In the genomic region with DNA sequence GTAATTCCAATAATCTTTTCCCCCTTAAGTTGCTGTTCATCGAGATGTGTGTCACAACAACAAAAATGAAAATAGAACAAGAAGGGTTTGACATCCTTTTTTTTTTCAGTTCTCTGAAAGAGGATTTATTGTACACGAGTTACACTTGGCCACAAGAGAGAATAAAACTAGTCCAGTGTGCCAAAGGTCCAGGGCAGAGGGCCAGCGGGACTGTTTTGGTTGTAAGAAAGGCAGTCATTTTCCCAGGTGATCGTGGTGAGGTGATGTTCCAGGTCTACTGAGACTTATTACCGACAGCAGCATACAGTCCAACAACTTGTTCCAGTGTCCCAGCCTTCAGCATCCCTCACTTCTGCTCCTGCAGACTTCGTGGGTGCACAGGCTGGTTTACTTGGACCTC, we compare ENCODE assay signal across 22 mouse cellular contexts.
"Had no signal": no experiment of that assay in that cellular context is flagged by ENCODE, and none has a peak within 500 bp of the region (broad histone marks: within the 10 kb centered on the region; RNA-seq: fewer than 3 reads in every experiment).

No protein-coding gene starts in this region.

- H3K4me2 ChIP-seq: heart, embryonic 11.5 days; heart, embryonic 13.5 days; heart, embryonic 15.5 days; hindbrain, embryonic 13.5 days; hindbrain, embryonic 15.5 days; limb, embryonic 12.5 days; liver, embryonic 11.5 days had no signal

- H3K27ac ChIP-seq: heart, adult 2 months; heart, embryonic 13.5 days; heart, embryonic 15.5 days; hindbrain, embryonic 13.5 days; hindbrain, embryonic 15.5 days; hindbrain, postnatal 0 days; limb, embryonic 10.5 days; limb, embryonic 12.5 days; liver, embryonic 14.5 days had no signal

- H3K27me3 ChIP-seq: heart, embryonic 15.5 days; hindbrain, embryonic 13.5 days; hindbrain, embryonic 15.5 days; limb, embryonic 12.5 days had no signal

- H3K4me3 ChIP-seq: heart, adult 2 months; heart, embryonic 13.5 days; heart, embryonic 15.5 days; hindbrain, embryonic 13.5 days; hindbrain, embryonic 15.5 days; limb, embryonic 10.5 days; limb, embryonic 12.5 days had no signal

- ATAC-seq: hindbrain, postnatal 0 days; intestine, embryonic 16.5 days had no signal

- DNase-seq: gastrocnemius, postnatal 14 days; gastrocnemius, postnatal 36 days; heart, adult 11 months; heart, adult 2 months; heart, postnatal 14 days; heart, postnatal 36 days; kidney, postnatal 14 days; layer of hippocampus, adult 9-11 months; layer of hippocampus, postnatal 36 days; liver; lung, adult 18-20 months had no signal

- H3K36me3 ChIP-seq: heart, embryonic 13.5 days; heart, embryonic 15.5 days; hindbrain, embryonic 13.5 days; hindbrain, embryonic 15.5 days; limb, embryonic 10.5 days; limb, embryonic 12.5 days had no signal

- H3K9me3 ChIP-seq: heart, embryonic 13.5 days; heart, embryonic 15.5 days; hindbrain, embryonic 13.5 days; hindbrain, embryonic 15.5 days; limb, embryonic 10.5 days; limb, embryonic 12.5 days had no signal

- H3K9ac ChIP-seq: heart, embryonic 13.5 days; heart, embryonic 15.5 days; hindbrain, embryonic 13.5 days; hindbrain, embryonic 15.5 days; limb, embryonic 12.5 days; liver, embryonic 14.5 days had no signal
